Mouse (Mus musculus): ENCODE data around the gene Vamp3.
A peak's percentile ranks its signal among the peaks of the same experiment; 100 is the strongest.

Gene Vamp3

GRCm38 (mm10) chr4:151057347-151058321, at the start of gene Vamp3:
TSS of gene Vamp3 (minus strand) at chr4:151057963.
- peak; percentile 99 for DNase-seq

- DNase-seq = peak; percentile 39
Observed at GRCm38 (mm10) chr4:151106468-151106867, 48.7 kb upstream of the Vamp3 start.

- DNase-seq = peak; percentile 50
Observed at GRCm38 (mm10) chr4:151105886-151106285, 48.1 kb upstream of the Vamp3 start.

GRCm38 (mm10) chr4:151104147-151104546, 46.4 kb upstream of the Vamp3 start:
- DNase-seq = peak; percentile 47

- DNase-seq = peak; percentile 69
Observed at GRCm38 (mm10) chr4:151103646-151104045, 45.9 kb upstream of the Vamp3 start.

GRCm38 (mm10) chr4:151097104-151097438, 39.3 kb upstream of the Vamp3 start:
- DNase-seq = no peak

GRCm38 (mm10) chr4:151096334-151097103, 38.8 kb upstream of the Vamp3 start:
- peak; percentile 53 for DNase-seq

- peak; percentile 69 for DNase-seq
Observed at GRCm38 (mm10) chr4:151095207-151095606, 37.4 kb upstream of the Vamp3 start.

- peak; percentile 57 for DNase-seq
Observed at GRCm38 (mm10) chr4:151089270-151089669, 31.5 kb upstream of the Vamp3 start, which contains the start of gene Gm13090. TSS of gene Gm13090 (plus strand) at chr4:151089570.

GRCm38 (mm10) chr4:151088819-151089218, 31.1 kb upstream of the Vamp3 start:
- peak; percentile 95 for DNase-seq

GRCm38 (mm10) chr4:151087358-151087757, 29.6 kb upstream of the Vamp3 start:
- DNase-seq = no peak

GRCm38 (mm10) chr4:151083027-151083426, 25.3 kb upstream of the Vamp3 start:
- no peak for DNase-seq

GRCm38 (mm10) chr4:151081977-151082376, 24.2 kb upstream of the Vamp3 start:
- no peak for DNase-seq

- no peak for DNase-seq
Observed at GRCm38 (mm10) chr4:151081355-151081754, 23.6 kb upstream of the Vamp3 start.

- DNase-seq = no peak
Observed at GRCm38 (mm10) chr4:151074817-151075216, 17.1 kb upstream of the Vamp3 start.

GRCm38 (mm10) chr4:151073108-151073744, 15.5 kb upstream of the Vamp3 start:
- peak; percentile 81 for DNase-seq

- no peak for DNase-seq
Observed at GRCm38 (mm10) chr4:151070962-151071361, 13.2 kb upstream of the Vamp3 start.

- no peak for DNase-seq
Observed at GRCm38 (mm10) chr4:151068751-151069150, 11.0 kb upstream of the Vamp3 start.

GRCm38 (mm10) chr4:151059566-151059965, 1.8 kb upstream of the Vamp3 start:
- DNase-seq = no peak

- peak; percentile 53 for DNase-seq
Observed at GRCm38 (mm10) chr4:151058634-151059033, 871 bp upstream of the Vamp3 start.

- no peak for DNase-seq
Observed at GRCm38 (mm10) chr4:151051162-151051561, 6.6 kb downstream of the Vamp3 start.

GRCm38 (mm10) chr4:151046524-151046923, 11.2 kb downstream of the Vamp3 start:
- peak; percentile 29 for DNase-seq

- peak; percentile 75 for DNase-seq
Observed at GRCm38 (mm10) chr4:151044944-151045570, 12.7 kb downstream of the Vamp3 start.
